Comparison of ENCODE assay signal across 26 mouse cellular contexts in the genomic region with DNA sequence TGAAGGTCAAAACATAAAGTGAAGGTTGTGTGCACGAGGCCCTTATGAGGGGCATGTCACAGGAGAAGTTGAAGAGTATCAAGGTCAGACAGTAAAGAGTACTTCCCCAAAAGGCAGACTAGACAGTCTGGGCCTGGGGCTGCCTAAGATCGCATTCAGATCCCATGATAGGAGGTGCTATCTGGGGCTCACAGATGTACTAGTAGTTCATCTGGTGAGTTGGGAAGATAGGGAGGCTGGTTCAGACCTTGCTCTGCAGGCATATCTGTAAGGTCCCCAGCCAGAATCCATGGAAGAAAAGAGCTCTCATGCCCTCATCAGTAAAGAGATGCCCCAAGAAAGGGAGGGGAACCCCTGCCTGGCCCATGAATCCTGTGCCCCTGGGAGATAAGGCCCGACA. TPM values are rescaled to one million over a fixed set of nuclear protein-coding genes. Genes with fewer than 3 reads are reported as not detected.
DNase-seq lines count a peak whose midpoint lies in the region; ATAC-seq and TF ChIP-seq lines count a peak whose summit lies in the region.
"Had no signal": no experiment of that assay in that cellular context is flagged by ENCODE, and none has a peak within 500 bp of the region (broad histone marks: within the 10 kb centered on the region; RNA-seq: fewer than 3 reads in every experiment).

No protein-coding gene starts in this region.

- no peak overlapping the region for H3K9ac ChIP-seq in hindbrain, embryonic 12.5 days
- H3K9ac ChIP-seq in liver, embryonic 12.5 days, result peak overlapping the region; percentile 47
- H3K9ac ChIP-seq in liver, postnatal 0 days (replicated peaks), result peak overlapping the region; percentile 4; the same call in 1 of the 2 replicates
- no peak overlapping the region for H3K9ac ChIP-seq in intestine, embryonic 16.5 days (ENCODE audit: low read depth, low read length)
- H3K9ac ChIP-seq: forebrain, embryonic 15.5 days; kidney, embryonic 15.5 days; lung, embryonic 14.5 days; midbrain, embryonic 15.5 days; neural tube, embryonic 15.5 days had no signal

- no peak overlapping the region for H3K4me3 ChIP-seq in hindbrain, embryonic 10.5 days
- no peak overlapping the region for H3K4me3 ChIP-seq in hindbrain, embryonic 12.5 days
- no peak overlapping the region for H3K4me3 ChIP-seq in bone marrow, adult 2 months (replicated peaks; ENCODE audit: control insufficient read depth, low read depth, low read length)
- H3K4me3 ChIP-seq in liver, embryonic 12.5 days, result no peak overlapping the region
- no peak overlapping the region for H3K4me3 ChIP-seq in liver, postnatal 0 days (ENCODE audit: low read depth, low read length)
- H3K4me3 ChIP-seq in intestine, embryonic 16.5 days (ENCODE audit: low read length), result no peak overlapping the region
- H3K4me3 ChIP-seq: forebrain, embryonic 10.5 days; forebrain, embryonic 15.5 days; gastrocnemius, adult 2 months; kidney, embryonic 15.5 days; megakaryocyte, embryonic 14.5 days; midbrain, embryonic 15.5 days; neural tube, embryonic 15.5 days had no signal

- TF ChIP-seq CTCF in bone marrow, adult 2 months (IDR thresholded peaks at IDR 0.05; ENCODE audit: control insufficient read depth, insufficient read depth, low read length), result no peak
- no peak for TF ChIP-seq CTCF in liver, postnatal 0 days (IDR thresholded peaks at IDR 0.05; ENCODE audit: low read depth)

- no peaks in the 10 kb centered on the region for H3K27me3 ChIP-seq in hindbrain, embryonic 10.5 days (ENCODE audit: insufficient read depth, poor library complexity, severe bottlenecking)
- H3K27me3 ChIP-seq in hindbrain, embryonic 12.5 days, result no peaks in the 10 kb centered on the region
- H3K27me3 ChIP-seq in liver, embryonic 12.5 days (replicated peaks), result no peaks in the 10 kb centered on the region
- H3K27me3 ChIP-seq in liver, postnatal 0 days (ENCODE audit: insufficient read depth, low read length), result no peaks in the 10 kb centered on the region
- H3K27me3 ChIP-seq in intestine, embryonic 16.5 days (replicated peaks; ENCODE audit: control insufficient read depth, insufficient read depth, low read length), result no peaks in the 10 kb centered on the region
- H3K27me3 ChIP-seq: forebrain, embryonic 15.5 days; kidney, embryonic 15.5 days; megakaryocyte, embryonic 14.5 days; midbrain, embryonic 15.5 days; neural tube, embryonic 15.5 days had no signal

- no peak overlapping the region for H3K4me2 ChIP-seq in hindbrain, embryonic 12.5 days (replicated peaks)
- peak overlapping the region; percentile 21 for H3K4me2 ChIP-seq in liver, embryonic 12.5 days
- no peak overlapping the region for H3K4me2 ChIP-seq in liver, postnatal 0 days (ENCODE audit: low read depth, low read length)
- no peak overlapping the region for H3K4me2 ChIP-seq in intestine, embryonic 16.5 days (ENCODE audit: low read depth, low read length)
- H3K4me2 ChIP-seq: forebrain, embryonic 15.5 days; kidney, embryonic 15.5 days; lung, embryonic 14.5 days; midbrain, embryonic 15.5 days; neural tube, embryonic 15.5 days had no signal

- no peak for DNase-seq in hindbrain, embryonic 10.5 days (ENCODE audit: low spot score)
- DNase-seq in liver, postnatal 0 days, result no peak
- no peak for DNase-seq in embryo, embryonic 9.5 days (ENCODE audit: extremely low spot score)
- DNase-seq: adrenal gland, postnatal 25 days; cerebellum, adult 2 months; cerebellum, postnatal 14 days; gastrocnemius, adult 2 months; gastrocnemius, postnatal 36 days; heart, postnatal 14 days; kidney, adult 11 months; kidney, postnatal 4 days; lung, embryonic 14.5 days; retina, postnatal 1 day; right cerebral cortex, postnatal 14 days; thymus, postnatal 25 days had no signal

- TF ChIP-seq POLR2A in bone marrow, adult 2 months (IDR thresholded peaks at IDR 0.05; ENCODE audit: borderline replicate concordance, control insufficient read depth, low read depth, low read length), result no peak

- H3K27ac ChIP-seq in hindbrain, embryonic 10.5 days, result peak overlapping the region; percentile 41
- no peak overlapping the region for H3K27ac ChIP-seq in hindbrain, embryonic 12.5 days
- 0 out of 2 replicates have a peak overlapping the region, but pooled peaks have one; percentile 24 for H3K27ac ChIP-seq in bone marrow, adult 2 months (ENCODE audit: control insufficient read depth, insufficient read depth, low read depth, low read length, poor library complexity)
- peak overlapping the region; percentile 79 for H3K27ac ChIP-seq in liver, embryonic 12.5 days
- H3K27ac ChIP-seq in liver, postnatal 0 days (ENCODE audit: low read depth), result peak overlapping the region; percentile 57; the same call in 1 of the 2 replicates
- no peak overlapping the region for H3K27ac ChIP-seq in intestine, embryonic 16.5 days (ENCODE audit: low read length)
- H3K27ac ChIP-seq: forebrain, embryonic 15.5 days; gastrocnemius, adult 2 months; kidney, embryonic 15.5 days; midbrain, embryonic 15.5 days; neural tube, embryonic 15.5 days had no signal

- peak; percentile 86 for TF ChIP-seq EP300 in liver, postnatal 0 days (IDR thresholded peaks at IDR 0.05; ENCODE audit: low read depth)

- ATAC-seq in hindbrain, embryonic 12.5 days (ENCODE audit: low FRiP score), result no peak
- ATAC-seq in liver, embryonic 12.5 days, result peak; percentile 84
- peak; percentile 36 for ATAC-seq in liver, postnatal 0 days
- no peak for ATAC-seq in granulocyte monocyte progenitor cell, adult 5-6 weeks (replicated peaks; ENCODE audit: poor library complexity, severe bottlenecking)
- ATAC-seq in intestine, embryonic 16.5 days, result no peak
- ATAC-seq: forebrain, embryonic 15.5 days; midbrain, embryonic 15.5 days had no signal

- peaks cover 22% of the 10 kb centered on the region for H3K4me1 ChIP-seq in hindbrain, embryonic 10.5 days (replicated peaks)
- H3K4me1 ChIP-seq in hindbrain, embryonic 12.5 days, result peaks cover 12% of the 10 kb centered on the region
- peaks cover 2% of the 10 kb centered on the region; the same call in 1 of the 2 replicates for H3K4me1 ChIP-seq in bone marrow, adult 2 months (ENCODE audit: control insufficient read depth, insufficient read depth, low read length)
- H3K4me1 ChIP-seq in liver, embryonic 12.5 days, result peaks cover 67% of the 10 kb centered on the region
- H3K4me1 ChIP-seq in liver, postnatal 0 days (ENCODE audit: insufficient read depth), result peaks cover 15% of the 10 kb centered on the region
- H3K4me1 ChIP-seq in intestine, embryonic 16.5 days (ENCODE audit: control insufficient read depth, insufficient read depth, low read length), result no peaks in the 10 kb centered on the region
- H3K4me1 ChIP-seq: kidney, embryonic 15.5 days had no signal

- H3K36me3 ChIP-seq in hindbrain, embryonic 10.5 days, result peaks cover 24% of the 10 kb centered on the region
- peaks cover 14% of the 10 kb centered on the region for H3K36me3 ChIP-seq in hindbrain, embryonic 12.5 days
- H3K36me3 ChIP-seq in liver, embryonic 12.5 days, result peaks cover 16% of the 10 kb centered on the region
- 0 out of 2 replicates have a peak, but pooled peaks cover 6% of the 10 kb centered on the region for H3K36me3 ChIP-seq in liver, postnatal 0 days (replicated peaks; ENCODE audit: insufficient read depth, low read length)
- no peaks in the 10 kb centered on the region for H3K36me3 ChIP-seq in intestine, embryonic 16.5 days (ENCODE audit: control insufficient read depth, insufficient read depth, low read length)

- WGBS in hindbrain, embryonic 10.5 days, result 89% methylated on average over 3 of the region's 3 CpGs
- WGBS in hindbrain, embryonic 12.5 days, result 89% methylated on average over 3 of the region's 3 CpGs
- 64% methylated on average over 3 of the region's 3 CpGs for WGBS in bone marrow, adult 2 months
- WGBS in liver, embryonic 12.5 days (ENCODE audit: insufficient replicate concordance), result 24% methylated on average over 3 of the region's 3 CpGs
- WGBS in liver, postnatal 0 days (ENCODE audit: insufficient replicate concordance), result 53% methylated on average over 3 of the region's 3 CpGs
- WGBS in intestine, embryonic 16.5 days, result 79% methylated on average over 3 of the region's 3 CpGs

- no peaks in the 10 kb centered on the region for H3K9me3 ChIP-seq in hindbrain, embryonic 10.5 days
- no peaks in the 10 kb centered on the region for H3K9me3 ChIP-seq in hindbrain, embryonic 12.5 days (replicated peaks)
- no peaks in the 10 kb centered on the region for H3K9me3 ChIP-seq in liver, embryonic 12.5 days (replicated peaks)
- no peaks in the 10 kb centered on the region for H3K9me3 ChIP-seq in liver, postnatal 0 days (ENCODE audit: low read length)
- H3K9me3 ChIP-seq in intestine, embryonic 16.5 days (ENCODE audit: control insufficient read depth, low read length), result no peaks in the 10 kb centered on the region
- H3K9me3 ChIP-seq: forebrain, embryonic 10.5 days; forebrain, embryonic 15.5 days; kidney, embryonic 15.5 days; megakaryocyte, embryonic 14.5 days; midbrain, embryonic 15.5 days; neural tube, embryonic 15.5 days had no signal

RNA-seq across cellular contexts. Expression of gene Msantd1, which starts 11.0 kb away (rescaled TPM):
- 1.4 and 2.6 TPM in 2 replicates for polyA plus RNA-seq in hindbrain, embryonic 10.5 days (2016; fragmentation: Nextera tagmentation; extraction: Ambion mirVana)
- 1.6 TPM in 2 replicates for polyA plus RNA-seq in hindbrain, embryonic 12.5 days (2016; fragmentation: Nextera tagmentation; extraction: Ambion mirVana)
- polyA plus RNA-seq in bone marrow, adult 2 months (2011; ENCODE audit: insufficient read depth, insufficient read length, low replicate concordance, missing spikeins), result 0.72 and 4.6 TPM in 2 replicates
- polyA plus RNA-seq in liver, embryonic 12.5 days (2016; fragmentation: Nextera tagmentation; extraction: Ambion mirVana), result 0.18 and 0.69 TPM in 2 replicates
- 0.05 and 0.22 TPM in 2 replicates for polyA plus RNA-seq in liver, postnatal 0 days (2015; fragmentation: Nextera tagmentation; extraction: Ambion mirVana)
- 0.96 and 1.6 TPM in 2 replicates for total RNA-seq in granulocyte monocyte progenitor cell, adult 5-6 weeks (2014; fragmentation: Nextera tagmentation)
- 0.30 TPM in 1 of 2 replicates, not detected in the other for total RNA-seq in granulocyte monocyte progenitor cell, adult 5-6 weeks (2017)
- polyA plus RNA-seq in intestine, embryonic 16.5 days (2015; fragmentation: Nextera tagmentation; extraction: Ambion mirVana), result 0.35 and 0.56 TPM in 2 replicates

RNA-seq across cellular contexts. Expression of gene Rgs12, which starts 30.5 kb away (rescaled TPM):
- 62.4 and 74.3 TPM in 2 replicates for polyA plus RNA-seq in hindbrain, embryonic 10.5 days (2016; fragmentation: Nextera tagmentation; extraction: Ambion mirVana)
- 65.3 and 67.3 TPM in 2 replicates for polyA plus RNA-seq in hindbrain, embryonic 12.5 days (2016; fragmentation: Nextera tagmentation; extraction: Ambion mirVana)
- polyA plus RNA-seq in bone marrow, adult 2 months (2011; ENCODE audit: insufficient read depth, insufficient read length, low replicate concordance, missing spikeins), result 21.4 and 56.9 TPM in 2 replicates
- polyA plus RNA-seq in liver, embryonic 12.5 days (2016; fragmentation: Nextera tagmentation; extraction: Ambion mirVana), result 30.1 and 31.7 TPM in 2 replicates
- polyA plus RNA-seq in liver, postnatal 0 days (2015; fragmentation: Nextera tagmentation; extraction: Ambion mirVana), result 6.9 and 7.3 TPM in 2 replicates
- 19.6 and 20.9 TPM in 2 replicates for total RNA-seq in granulocyte monocyte progenitor cell, adult 5-6 weeks (2014; fragmentation: Nextera tagmentation)
- 11.9 and 16.0 TPM in 2 replicates for total RNA-seq in granulocyte monocyte progenitor cell, adult 5-6 weeks (2017)
- polyA plus RNA-seq in intestine, embryonic 16.5 days (2015; fragmentation: Nextera tagmentation; extraction: Ambion mirVana), result 12.9 and 13.9 TPM in 2 replicates

Comparison
In these comparisons a context has a peak if more than half of its experiments do, and no peak if none do; other contexts are left out.
1. H3K27ac ChIP-seq: peak in hindbrain, embryonic 10.5 days (single experiment), bone marrow, adult 2 months (single experiment), liver, embryonic 12.5 days (single experiment) and liver, postnatal 0 days (single experiment); none in hindbrain, embryonic 12.5 days (single experiment) and intestine, embryonic 16.5 days (single experiment).
2. ATAC-seq: peak in liver, embryonic 12.5 days (single experiment) and liver, postnatal 0 days (single experiment); none in hindbrain, embryonic 12.5 days (single experiment), granulocyte monocyte progenitor cell, adult 5-6 weeks (single experiment) and intestine, embryonic 16.5 days (single experiment).
3. H3K9ac ChIP-seq: peak in liver, embryonic 12.5 days (single experiment) and liver, postnatal 0 days (single experiment); none in hindbrain, embryonic 12.5 days (single experiment) and intestine, embryonic 16.5 days (single experiment).